Mouse (Mus musculus) stomach, postnatal 0 days (tissue): ENCODE data around the gene Ftl1.

Experiments used
- CTCF ChIP-seq: IDR thresholded peaks from 2 replicates; pipeline ENCODE4 v1.5.1; 2016; ENCODE audit warnings: antibody characterized with exemption, low read depth, mild to moderate bottlenecking, moderate library complexity
- EP300 ChIP-seq: optimal IDR thresholded peaks from 2 replicates; pipeline ENCODE3; 2016; ENCODE audit warnings: antibody characterized with exemption

- TF ChIP-seq CTCF (no peak), EP300 (no peak)
Measured at GRCm38 (mm10) chr7:45435038-45435437, 24.6 kb downstream of the Ftl1 start.
